Mouse (Mus musculus) midbrain, embryonic 13.5 days (tissue): ENCODE data around the gene Ptprt. TPM values are rescaled to one million over a fixed set of nuclear protein-coding genes. Genes with fewer than 3 reads are reported as not detected.

Experiments
- ATAC-seq: fragments of 200-750 bp; cut with Nextera tagmentation; 2 replicates; pipeline ENCODE4 v1.8.0; 2017; ENCODE audit warnings: mild to moderate bottlenecking, moderate TSS enrichment, moderate library complexity
- H3K27ac ChIP-seq: fragments of 300-500 bp; sonication (generic); 2 replicates; pipeline ENCODE4 v1.5.1; 2015; ENCODE audit warnings: inconsistent platforms, mild to moderate bottlenecking, moderate library complexity
- H3K27me3 ChIP-seq: fragments of 300-500 bp; sonication (generic); 2 replicates; pipeline ENCODE4 v1.6.1; 2015; ENCODE audit warnings: mild to moderate bottlenecking, inconsistent platforms
- H3K36me3 ChIP-seq: fragments of 300-500 bp; sonication (generic); 2 replicates; pipeline ENCODE4 v1.6.1; 2015; ENCODE audit warnings: mild to moderate bottlenecking, inconsistent platforms
- H3K4me1 ChIP-seq: fragments of 300-500 bp; sonication (generic); replicated peaks from 2 replicates; pipeline ENCODE4 v1.6.1; 2015; ENCODE audit warnings: inconsistent platforms
- H3K4me2 ChIP-seq: fragments of 300-500 bp; sonication (generic); replicated peaks from 2 replicates; pipeline ENCODE4 v1.6.1; 2015; ENCODE audit warnings: moderate library complexity, mild to moderate bottlenecking, inconsistent platforms
- H3K4me3 ChIP-seq: fragments of 300-500 bp; sonication (generic); replicated peaks from 2 replicates; pipeline ENCODE4 v1.5.1; 2015; ENCODE audit warnings: mild to moderate bottlenecking, inconsistent platforms
- H3K9ac ChIP-seq: fragments of 300-500 bp; sonication (generic); replicated peaks from 2 replicates; pipeline ENCODE4 v1.6.1; 2015; ENCODE audit warnings: mild to moderate bottlenecking, inconsistent platforms
- H3K9me3 ChIP-seq: fragments of 300-500 bp; sonication (generic); 2 replicates; pipeline ENCODE4 v1.6.1; 2016; ENCODE audit warnings: mild to moderate bottlenecking, inconsistent platforms
- WGBS: fragments of 180-500 bp; shearing (Covaris S2); methylation state at CpG from one replicate; pipeline ENCODE4 v1.1.7; 2015; 5-methylcytosine and 5-hydroxymethylcytosine counted together
- polyA plus RNA-seq: library from polyadenylated mRNA; unstranded; fragments of >200 nt; fragmentation: Nextera tagmentation; extraction: Ambion mirVana; gene quantifications from 2 replicates; pipeline ENCODE4 v1.2.1, GENCODE M21; 2015

Gene Ptprt
- polyA plus RNA-seq, 1 experiment from 2014 or later, result 7.5 TPM

DNA sequence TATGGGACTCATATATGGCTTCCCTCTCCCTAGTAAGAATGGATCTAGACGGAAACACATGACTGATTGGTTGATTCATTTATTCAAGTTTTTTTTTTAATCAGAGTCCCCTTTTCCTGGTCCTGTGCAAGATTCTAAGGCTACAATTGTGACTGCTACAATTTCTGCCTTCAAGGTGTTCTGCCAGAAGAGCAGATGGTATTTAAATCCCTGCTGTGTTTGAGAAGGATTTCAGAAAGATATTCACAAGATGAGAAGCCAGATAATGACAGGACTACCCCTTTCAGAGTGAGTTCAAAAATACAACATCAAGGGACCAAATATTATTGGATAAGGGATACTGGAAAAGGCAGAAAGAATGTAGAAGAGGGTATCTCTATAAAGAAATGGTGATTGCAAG is 802.6 kb downstream of the Ptprt start:
- WGBS, result 77% methylated on average over 1 of the region's 1 CpGs
- no peak for ATAC-seq

DNA sequence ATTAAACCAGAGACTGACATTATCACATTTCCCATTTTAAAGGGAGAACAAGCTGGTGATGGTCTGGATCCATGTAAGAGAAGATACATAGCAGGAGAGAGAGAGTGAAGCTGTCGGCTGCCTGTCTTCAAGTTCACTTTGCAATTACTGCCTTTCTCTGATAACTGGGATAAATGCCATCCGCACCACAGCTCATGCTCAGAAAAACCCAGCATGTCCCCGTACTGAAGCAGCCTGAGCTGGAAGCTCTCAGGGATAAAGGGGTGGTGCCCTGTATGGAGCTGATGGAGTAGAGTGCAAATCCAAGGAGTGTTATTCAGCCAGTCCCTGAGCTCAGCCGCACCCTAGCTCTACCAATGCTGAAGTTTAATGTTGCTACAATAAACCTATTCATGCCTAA is 825.9 kb downstream of the Ptprt start:
- H3K27me3 ChIP-seq, result no peaks in the 10 kb centered on the region
- ATAC-seq, result no peak
- H3K4me2 ChIP-seq, result no peak overlapping the region
- no peaks in the 10 kb centered on the region for H3K36me3 ChIP-seq
- no peaks in the 10 kb centered on the region for H3K9me3 ChIP-seq
- no peaks in the 10 kb centered on the region for H3K4me1 ChIP-seq
- H3K27ac ChIP-seq, result no peak overlapping the region
- WGBS, result 78% methylated on average over 4 of the region's 4 CpGs
- no peak overlapping the region for H3K4me3 ChIP-seq
- H3K9ac ChIP-seq, result no peak overlapping the region

More for the DNA sequence above, 802.6 kb downstream of the Ptprt start:
- Histone ChIP-seq H3K36me3 (no peaks in the 10 kb centered on the region), H3K27me3 (no peaks in the 10 kb centered on the region), H3K9ac (no peak overlapping the region), H3K9me3 (no peaks in the 10 kb centered on the region), H3K4me3 (no peak overlapping the region), H3K4me2 (no peak overlapping the region), H3K4me1 (no peaks in the 10 kb centered on the region), H3K27ac (no peak overlapping the region)

DNA sequence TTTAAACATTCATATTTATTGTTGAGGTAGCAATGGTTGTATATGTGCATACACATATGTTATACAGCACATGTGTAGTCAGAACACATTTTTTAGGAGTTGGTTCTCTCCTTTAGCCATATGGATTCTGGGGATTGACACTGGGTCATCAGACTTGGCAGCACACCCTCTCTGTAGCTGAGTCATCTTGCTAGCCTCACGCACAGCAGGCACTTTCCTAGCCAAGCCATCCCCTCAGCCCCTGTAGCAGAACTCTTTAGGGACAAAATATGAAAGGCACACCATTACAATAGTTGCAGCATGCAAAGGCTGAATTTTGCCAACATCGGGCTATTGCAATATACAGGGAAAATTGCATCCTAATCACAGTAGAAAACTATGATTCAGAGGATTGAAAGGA is 827.1 kb downstream of the Ptprt start:
- Histone ChIP-seq H3K27ac (no peak overlapping the region), H3K4me1 (no peaks in the 10 kb centered on the region), H3K4me3 (no peak overlapping the region), H3K36me3 (no peaks in the 10 kb centered on the region), H3K27me3 (no peaks in the 10 kb centered on the region), H3K9ac (no peak overlapping the region), H3K4me2 (no peak overlapping the region), H3K9me3 (no peaks in the 10 kb centered on the region)
- 84% methylated on average over 2 of the region's 2 CpGs for WGBS
- ATAC-seq, result no peak

DNA sequence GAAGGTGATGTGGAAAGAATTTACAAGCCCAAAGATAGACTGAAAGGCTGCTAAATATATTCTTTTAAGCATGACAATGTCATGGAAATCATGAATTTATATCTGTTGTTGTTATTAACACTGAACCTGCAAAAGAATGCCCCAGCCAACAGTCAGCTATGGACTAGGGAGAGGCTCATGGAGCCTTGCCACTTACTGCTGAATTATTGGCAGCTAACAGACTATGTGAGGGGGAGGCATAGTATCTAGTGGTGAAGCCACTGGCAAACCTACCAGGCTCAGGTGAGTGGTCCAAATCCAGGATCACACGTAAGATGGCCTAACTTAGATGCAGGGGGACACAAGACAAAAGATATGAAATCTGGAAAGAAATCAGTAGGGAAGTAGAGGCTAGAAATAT is 847.6 kb downstream of the Ptprt start:
- H3K4me3 ChIP-seq, result no peak overlapping the region
- no peaks in the 10 kb centered on the region for H3K27me3 ChIP-seq
- H3K36me3 ChIP-seq, result no peaks in the 10 kb centered on the region
- no peak for ATAC-seq
- no peak overlapping the region for H3K27ac ChIP-seq
- H3K9me3 ChIP-seq, result no peaks in the 10 kb centered on the region
- no peak overlapping the region for H3K9ac ChIP-seq
- H3K4me1 ChIP-seq, result peaks cover 2% of the 10 kb centered on the region; the same call in 1 of the 2 replicates
- H3K4me2 ChIP-seq, result no peak overlapping the region
- WGBS, result 94% methylated on average over 1 of the region's 1 CpGs

DNA sequence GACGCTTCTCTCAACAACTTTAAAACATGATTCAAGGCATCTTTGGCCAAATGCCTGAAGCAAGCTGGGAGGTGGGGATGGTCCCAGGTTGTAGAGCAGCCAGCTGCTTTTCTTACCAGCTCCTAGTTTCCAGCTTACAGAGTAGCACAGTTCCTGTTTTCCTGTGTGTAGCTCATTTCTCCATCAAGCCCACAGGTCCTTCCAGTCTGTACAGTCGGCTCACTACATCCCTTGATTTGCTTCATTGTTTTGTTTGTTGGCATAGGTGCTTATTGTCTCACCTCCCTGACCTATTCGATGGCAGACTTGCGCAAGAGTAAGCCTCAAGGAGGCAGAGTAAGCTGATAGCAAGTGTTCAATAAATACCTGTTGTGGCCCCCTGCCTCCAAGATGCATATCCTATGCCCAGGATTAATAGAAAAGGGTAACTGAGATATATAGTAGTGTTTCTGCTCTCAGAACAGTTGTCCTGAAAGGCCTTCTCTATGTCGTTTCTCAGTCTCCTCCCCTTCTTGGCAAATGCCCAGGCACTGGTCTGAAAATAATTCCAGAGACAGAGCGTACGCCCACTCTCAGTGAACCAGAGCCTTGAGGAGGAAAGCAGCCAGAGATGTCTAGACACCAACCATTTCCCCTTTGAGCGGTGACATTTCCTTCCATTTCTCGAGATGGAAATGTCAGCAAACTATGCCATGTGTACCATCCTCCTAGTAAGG is 852.7 kb downstream of the Ptprt start:
- no peaks in the 10 kb centered on the region for H3K36me3 ChIP-seq
- no peak overlapping the region for H3K9ac ChIP-seq
- no peak overlapping the region for H3K4me3 ChIP-seq
- no peak overlapping the region for H3K4me2 ChIP-seq
- no peaks in the 10 kb centered on the region for H3K9me3 ChIP-seq
- H3K27me3 ChIP-seq, result no peaks in the 10 kb centered on the region
- no peak overlapping the region for H3K27ac ChIP-seq
- ATAC-seq, result no peak
- peaks cover 11% of the 10 kb centered on the region; the same call in 1 of the 2 replicates for H3K4me1 ChIP-seq
- 83% methylated on average over 9 of the region's 9 CpGs for WGBS

DNA sequence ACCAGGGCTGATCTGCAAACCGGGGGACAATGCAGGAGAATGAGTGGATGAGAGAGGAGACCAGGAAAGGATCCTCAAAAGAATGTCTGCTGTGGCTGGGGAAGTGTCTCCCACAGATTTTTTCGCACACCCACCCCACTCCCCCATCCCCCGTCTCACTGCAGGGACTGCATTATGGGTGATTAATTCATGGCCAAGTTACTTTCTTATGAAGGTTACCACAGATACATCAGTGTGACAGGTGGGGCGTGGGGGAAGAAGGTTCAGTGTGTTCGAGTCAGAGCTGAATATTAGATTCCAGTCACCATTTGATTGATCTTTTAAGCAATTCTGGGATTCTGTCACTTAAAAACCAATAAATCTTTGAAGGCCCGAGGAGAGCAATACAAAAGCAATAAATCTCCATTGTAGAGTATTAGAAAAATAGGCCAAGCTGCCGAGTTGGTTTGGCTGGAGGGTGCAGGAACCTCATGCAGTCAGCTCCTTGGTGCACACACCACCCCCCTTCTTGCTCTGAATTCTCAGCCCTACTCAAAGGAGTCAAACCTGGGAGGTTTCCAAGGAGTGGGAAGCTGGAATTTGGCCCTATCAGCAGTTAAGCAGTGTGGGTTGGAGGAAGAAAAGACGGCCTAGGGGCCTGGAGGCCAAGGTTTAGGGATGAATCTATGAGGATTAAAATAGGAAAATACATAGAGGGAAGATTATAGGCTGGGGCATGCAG is 854.5 kb downstream of the Ptprt start:
- H3K4me2 ChIP-seq, result no peak overlapping the region
- no peak for ATAC-seq
- H3K9ac ChIP-seq, result no peak overlapping the region
- no peak overlapping the region for H3K4me3 ChIP-seq
- H3K27ac ChIP-seq, result no peak overlapping the region
- no peaks in the 10 kb centered on the region for H3K36me3 ChIP-seq
- 33% methylated on average over 8 of the region's 8 CpGs for WGBS
- H3K4me1 ChIP-seq, result peaks cover 11% of the 10 kb centered on the region; the same call in 1 of the 2 replicates
- no peaks in the 10 kb centered on the region for H3K27me3 ChIP-seq
- no peaks in the 10 kb centered on the region for H3K9me3 ChIP-seq

DNA sequence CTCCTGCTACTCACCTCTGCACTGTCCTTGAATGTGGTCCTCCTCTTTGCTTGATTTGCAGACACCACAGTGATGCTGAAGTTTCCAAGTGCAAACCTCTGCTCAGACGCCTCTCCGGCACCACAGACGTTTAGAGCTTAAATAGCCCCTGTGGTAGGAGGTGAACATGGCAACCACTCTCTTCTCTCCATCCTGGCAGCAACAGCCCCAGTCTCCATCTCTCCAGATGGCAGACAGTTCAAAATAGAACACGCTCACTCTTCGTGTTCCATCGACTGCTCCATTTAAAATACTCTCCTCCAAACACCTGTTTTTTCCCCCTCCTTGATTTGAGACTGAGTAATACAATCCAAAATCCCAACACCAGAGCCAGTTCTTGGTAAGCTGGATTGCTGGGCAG is 861.0 kb downstream of the Ptprt start:
- Histone ChIP-seq H3K9me3 (no peaks in the 10 kb centered on the region), H3K9ac (no peak overlapping the region), H3K27ac (no peak overlapping the region), H3K4me2 (no peak overlapping the region), H3K27me3 (no peaks in the 10 kb centered on the region), H3K4me3 (no peak overlapping the region), H3K36me3 (no peaks in the 10 kb centered on the region), H3K4me1 (no peaks in the 10 kb centered on the region)
- WGBS, result 88% methylated on average over 6 of the region's 6 CpGs
- ATAC-seq, result no peak

DNA sequence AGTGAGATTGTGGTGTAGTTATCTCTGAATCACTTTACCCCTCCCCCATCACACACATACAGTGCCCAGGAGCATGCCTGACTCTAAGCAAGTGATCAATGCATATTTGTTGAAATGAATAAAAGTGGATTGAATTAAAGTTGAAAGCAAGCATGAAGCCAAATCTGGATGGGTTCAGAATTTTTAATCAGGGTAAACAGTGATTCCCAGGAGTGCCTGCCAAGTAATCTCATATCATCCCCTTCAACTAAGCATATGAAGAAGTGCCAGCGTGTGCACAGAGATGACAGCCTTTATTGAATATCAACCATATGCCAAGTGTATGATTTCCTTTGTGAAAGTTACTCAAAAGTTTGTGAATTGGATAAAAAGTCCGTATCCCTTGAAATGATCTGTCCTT is 893.4 kb downstream of the Ptprt start:
- no peak for ATAC-seq
- 84% methylated on average over 2 of the region's 2 CpGs for WGBS
- H3K27ac ChIP-seq, result no peak overlapping the region
- H3K36me3 ChIP-seq, result no peaks in the 10 kb centered on the region
- H3K4me3 ChIP-seq, result no peak overlapping the region
- H3K9me3 ChIP-seq, result no peaks in the 10 kb centered on the region
- no peaks in the 10 kb centered on the region for H3K27me3 ChIP-seq
- H3K9ac ChIP-seq, result no peak overlapping the region
- no peak overlapping the region for H3K4me2 ChIP-seq
- no peaks in the 10 kb centered on the region for H3K4me1 ChIP-seq

DNA sequence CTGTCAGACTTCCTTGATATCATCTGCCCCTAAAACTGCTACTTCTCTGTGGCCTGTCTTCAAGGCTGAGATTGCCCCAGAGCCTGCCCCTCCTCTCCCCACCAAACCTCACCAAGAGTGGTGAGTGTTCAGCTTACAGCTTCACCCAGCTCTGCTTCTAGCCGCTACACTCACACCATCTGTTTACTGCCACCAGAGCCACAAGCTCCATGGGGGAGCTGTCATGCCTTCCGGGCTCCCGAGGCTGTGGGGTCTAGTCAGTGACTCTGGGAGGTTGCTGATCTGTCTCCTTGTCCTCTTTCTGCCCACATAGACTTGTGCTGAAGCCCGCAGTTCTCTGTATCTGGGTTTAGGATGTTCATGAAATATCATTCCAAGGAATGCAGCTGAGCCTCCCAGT is 947.9 kb downstream of the Ptprt start:
- Histone ChIP-seq H3K9me3 (no peaks in the 10 kb centered on the region), H3K9ac (no peak overlapping the region), H3K36me3 (no peaks in the 10 kb centered on the region), H3K27me3 (no peaks in the 10 kb centered on the region), H3K4me2 (no peak overlapping the region), H3K4me1 (0 out of 2 replicates have a peak, but pooled peaks cover 5% of the 10 kb centered on the region), H3K4me3 (no peak overlapping the region), H3K27ac (no peak overlapping the region)
- ATAC-seq, result no peak
- 54% methylated on average over 4 of the region's 4 CpGs for WGBS

DNA sequence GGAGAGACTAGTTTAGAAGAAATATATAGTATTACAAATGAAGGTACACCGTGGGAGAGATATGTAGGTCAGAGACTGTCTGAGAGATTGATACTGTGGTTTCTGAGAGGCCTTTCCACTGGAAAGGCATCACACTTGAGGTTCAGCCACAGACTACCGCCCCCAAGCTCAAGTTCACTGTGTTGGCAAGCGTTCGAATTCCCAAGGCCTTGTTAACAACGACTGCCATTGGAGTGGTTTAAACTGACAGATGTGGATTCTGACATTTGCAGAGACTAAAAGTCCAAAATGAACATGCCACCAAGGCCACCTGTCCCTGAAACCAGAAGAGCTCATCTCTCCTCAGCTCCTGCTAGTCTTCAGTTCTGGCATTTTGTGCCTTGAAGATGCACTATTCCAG is 951.6 kb downstream of the Ptprt start:
- Histone ChIP-seq H3K36me3 (no peaks in the 10 kb centered on the region), H3K9me3 (no peaks in the 10 kb centered on the region), H3K4me2 (no peak overlapping the region), H3K27me3 (no peaks in the 10 kb centered on the region; the same call in 1 of the 2 replicates), H3K9ac (no peak overlapping the region), H3K4me1 (peaks cover 17% of the 10 kb centered on the region), H3K4me3 (no peak overlapping the region), H3K27ac (no peak overlapping the region)
- WGBS, result 86% methylated on average over 5 of the region's 5 CpGs
- no peak for ATAC-seq

DNA sequence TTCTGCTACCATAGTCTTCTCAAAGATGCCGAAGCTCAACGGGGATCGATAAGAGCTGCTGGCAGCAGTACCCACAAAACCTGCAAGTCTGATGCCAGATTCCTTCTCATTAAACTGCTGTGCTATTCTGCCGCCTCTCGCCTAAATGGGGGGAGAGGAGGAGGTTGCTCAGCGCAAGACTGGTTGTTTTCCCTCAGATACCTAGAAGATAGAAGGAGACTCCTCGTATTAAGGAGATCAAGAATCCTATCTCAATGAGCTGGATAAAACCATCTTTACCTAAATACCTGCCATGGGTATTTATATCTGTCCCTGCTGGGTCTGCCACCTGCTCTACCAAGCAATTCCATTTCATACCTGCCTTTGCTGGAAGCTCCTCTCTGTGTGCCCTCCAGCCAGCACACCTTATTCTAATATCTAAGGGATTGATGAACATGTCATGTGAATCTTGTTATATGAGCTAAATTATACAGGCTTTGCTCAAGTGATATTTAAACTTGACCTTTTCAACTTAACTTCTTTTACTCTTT is 954.5 kb downstream of the Ptprt start:
- ATAC-seq, result no peak
- no peaks in the 10 kb centered on the region for H3K36me3 ChIP-seq
- no peak overlapping the region for H3K9ac ChIP-seq
- H3K4me3 ChIP-seq, result no peak overlapping the region
- WGBS, result 80% methylated on average over 7 of the region's 7 CpGs
- H3K4me2 ChIP-seq, result no peak overlapping the region
- H3K27ac ChIP-seq, result no peak overlapping the region
- no peaks in the 10 kb centered on the region; the same call in none of the 2 replicates for H3K27me3 ChIP-seq
- H3K9me3 ChIP-seq, result no peaks in the 10 kb centered on the region
- H3K4me1 ChIP-seq, result peaks cover 18% of the 10 kb centered on the region

DNA sequence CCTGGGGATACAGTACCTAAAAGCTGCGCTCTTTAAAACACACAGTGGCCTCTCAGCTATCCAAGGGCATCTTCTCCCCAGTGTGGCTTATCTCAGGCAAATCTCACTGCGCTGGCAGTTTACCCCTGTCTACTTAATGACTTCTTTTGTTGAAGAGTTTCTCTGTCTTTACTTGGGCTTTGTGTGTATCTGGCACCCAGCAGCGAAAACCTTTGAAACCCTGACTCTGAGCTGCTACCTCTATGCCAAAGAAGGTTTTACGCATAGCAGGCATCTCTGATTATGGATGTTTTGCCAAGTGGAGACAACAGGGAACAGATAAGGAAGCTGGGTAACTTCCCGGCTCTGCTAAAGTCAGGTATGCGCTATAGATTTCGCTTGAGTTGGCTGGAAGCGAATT is 956.1 kb downstream of the Ptprt start:
- no peak overlapping the region for H3K27ac ChIP-seq
- WGBS, result 17% methylated on average over 8 of the region's 8 CpGs
- H3K4me2 ChIP-seq, result no peak overlapping the region
- no peak for ATAC-seq
- H3K27me3 ChIP-seq, result no peaks in the 10 kb centered on the region; the same call in none of the 2 replicates
- H3K9me3 ChIP-seq, result no peaks in the 10 kb centered on the region
- peaks cover 14% of the 10 kb centered on the region for H3K4me1 ChIP-seq
- H3K4me3 ChIP-seq, result no peak overlapping the region
- no peak overlapping the region for H3K9ac ChIP-seq
- no peaks in the 10 kb centered on the region for H3K36me3 ChIP-seq
